Mouse (Mus musculus) kidney, adult 2 months (tissue): ENCODE data around the gene Ercc4.

Source experiments
- CTCF ChIP-seq: fragments of 200-500 bp; conservative IDR thresholded peaks from 2 replicates; pipeline ENCODE4 v1.5.1; 2011; ENCODE audit warnings: low read depth, mild to moderate bottlenecking, control low read depth, low read length, moderate library complexity, mixed read lengths; ENCODE audit not compliant: insufficient read depth, insufficient read length
- POLR2A ChIP-seq: fragments of 200-500 bp; IDR thresholded peaks from one replicate; pipeline ENCODE4 v1.6.1; 2011; ENCODE audit warnings: low read depth, low read length, control low read depth

DNA sequence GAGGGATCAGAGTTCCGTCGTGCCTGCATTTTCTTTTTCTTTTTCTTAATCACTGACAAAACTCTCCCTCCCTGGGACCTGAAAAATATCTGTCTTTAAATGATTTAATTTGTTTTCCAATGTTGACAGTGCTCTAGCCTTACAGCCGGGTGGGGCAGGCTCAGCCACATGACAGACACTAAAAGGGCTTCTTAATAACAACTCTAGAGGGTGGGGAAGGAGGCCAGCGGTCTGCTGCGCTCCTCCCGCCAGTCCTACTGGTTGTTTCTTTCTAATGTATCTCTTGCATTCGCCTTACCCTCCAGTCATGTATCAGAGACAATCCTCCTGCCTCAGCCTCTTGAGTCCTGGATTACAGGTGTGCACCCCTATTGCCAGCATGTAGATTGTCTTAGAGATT lies 34.4 kb downstream of the Ercc4 start:
- TF ChIP-seq CTCF (no peak), POLR2A (no peak)
